Mouse (Mus musculus) spleen, embryonic (tissue): ENCODE measurements at regions not wholly inside any gene's neighbourhood (a gene's known extent, or its start where the extent isn't known, plus 50 kb on each side); places are given as distances from the start of the nearest gene placed in this dataset.

Experiments
- CTCF ChIA-PET: fragments of 350-600 bp; sonication (Branson Sonifier 250); formaldehyde crosslinking; loops from one replicate; lab custom pipeline; 2022; lab: Charles Lee

DNA sequence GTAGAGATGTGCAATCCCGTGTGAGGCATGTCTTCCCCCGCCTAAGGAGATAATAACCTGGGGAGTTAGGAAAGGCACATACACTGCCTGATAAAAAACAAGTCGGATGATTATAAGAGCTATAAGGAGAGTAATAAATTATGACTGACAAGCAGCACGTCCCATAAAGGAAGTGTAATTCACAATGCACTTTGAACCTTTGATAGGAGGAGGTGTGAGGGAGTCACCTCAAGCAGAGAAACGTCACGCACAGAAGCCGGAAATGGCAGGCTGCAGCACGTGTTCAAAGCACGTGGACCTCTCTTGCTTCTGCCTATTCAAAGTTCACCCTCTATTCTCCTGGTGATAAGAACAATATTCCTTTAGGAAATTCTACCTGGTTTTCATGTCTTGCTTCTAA is 154.4 kb upstream of the Dyrk2 start:
- CTCF ChIA-PET, result no interaction called here

DNA sequence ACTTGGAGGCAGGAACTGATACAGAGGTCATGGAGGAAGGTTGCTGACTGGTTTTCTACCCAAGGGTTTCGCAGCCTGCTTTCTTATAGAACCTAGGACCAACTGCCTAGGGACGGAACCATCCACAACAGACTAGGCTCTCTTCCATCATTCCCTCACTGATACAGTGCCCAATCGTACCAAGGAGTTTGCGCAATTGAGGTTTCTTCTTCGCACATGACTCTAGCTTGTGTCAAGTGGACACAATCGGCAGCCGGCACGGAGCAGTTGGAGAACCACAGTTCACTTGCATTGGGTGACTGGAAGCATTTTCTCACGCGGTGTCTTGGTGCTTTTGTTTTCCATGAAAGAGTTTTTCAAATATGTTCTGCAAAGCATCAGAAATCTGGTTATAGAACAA is 149.1 kb upstream of the Dyrk2 start:
- CTCF ChIA-PET, result no interaction called here

DNA sequence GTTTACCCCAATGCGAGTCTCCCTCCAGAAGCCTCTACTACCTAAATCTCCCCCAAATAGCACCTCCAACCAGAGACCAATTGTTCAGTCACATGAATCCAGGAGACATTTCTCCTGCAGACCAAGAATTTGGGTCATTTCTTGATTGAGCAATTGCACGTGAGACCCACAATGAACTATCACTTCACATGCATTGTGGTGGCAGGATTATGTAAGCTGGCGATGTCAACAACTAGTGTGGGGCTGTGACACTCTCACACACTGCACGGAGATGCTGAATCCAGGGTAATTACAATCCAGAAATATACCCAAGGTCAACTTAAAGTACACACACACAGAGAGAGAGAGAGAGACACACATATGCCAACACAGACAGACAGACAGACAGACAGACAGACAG is 148.5 kb upstream of the Dyrk2 start:
- CTCF ChIA-PET, result interaction anchor here (0.6 kb wide), 1 partner anchor 12 kb away, joined by 5 read pairs; no protein-coding TSS in a partner anchor

DNA sequence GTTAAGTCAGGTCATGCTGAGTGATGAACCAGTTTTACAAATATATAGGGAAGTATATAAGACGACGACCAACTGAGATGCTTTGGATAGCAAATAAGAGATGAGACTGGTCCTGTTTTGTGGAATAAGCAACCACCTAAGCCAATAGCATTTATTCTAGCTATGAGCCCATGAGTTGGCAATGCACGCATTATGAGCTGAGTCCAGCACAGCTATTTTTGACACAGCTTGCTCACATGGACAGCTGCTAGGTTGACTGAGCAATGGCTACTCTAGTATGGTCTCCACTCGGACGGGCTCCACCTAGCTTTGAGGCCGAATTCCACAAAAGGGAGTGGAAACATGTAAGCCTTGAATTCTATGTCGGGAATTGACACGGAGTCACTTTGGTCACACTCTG is 146.1 kb upstream of the Dyrk2 start:
- CTCF ChIA-PET, result no interaction called here

DNA sequence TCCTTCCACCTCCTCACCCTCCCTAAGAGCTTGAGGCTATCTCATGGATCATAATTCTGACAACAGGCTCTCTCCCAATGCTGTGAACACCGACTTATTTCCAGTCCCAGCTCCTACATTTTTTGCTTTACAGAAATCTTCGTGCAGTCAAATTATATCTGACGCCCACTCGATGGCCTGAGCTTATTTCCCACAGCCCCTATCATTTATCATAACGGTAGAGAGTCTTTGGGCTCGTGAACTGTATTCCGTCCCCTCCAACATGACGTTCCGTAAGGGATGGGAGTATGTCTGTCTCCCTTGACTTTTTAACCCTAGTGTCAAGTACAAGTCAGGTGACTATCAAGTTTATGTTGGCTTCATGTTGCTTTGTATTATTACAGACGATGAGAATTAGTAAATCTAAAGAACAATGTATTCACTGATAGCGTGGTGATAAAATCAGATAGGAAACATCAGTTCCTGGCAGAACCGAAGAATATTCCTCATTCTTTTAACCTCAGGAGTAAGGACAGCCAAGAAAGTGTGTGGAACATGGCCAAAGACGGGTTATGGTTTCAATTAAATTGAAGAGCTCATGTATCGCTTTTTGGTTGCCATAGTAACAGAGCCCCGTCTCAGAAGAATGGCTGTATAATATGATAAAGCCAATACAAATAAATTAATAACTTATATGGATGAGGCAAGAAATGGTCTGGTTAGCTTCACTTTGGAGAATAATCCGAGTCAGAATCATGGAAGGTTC is 145.5 kb upstream of the Dyrk2 start:
- CTCF ChIA-PET, result no interaction called here

DNA sequence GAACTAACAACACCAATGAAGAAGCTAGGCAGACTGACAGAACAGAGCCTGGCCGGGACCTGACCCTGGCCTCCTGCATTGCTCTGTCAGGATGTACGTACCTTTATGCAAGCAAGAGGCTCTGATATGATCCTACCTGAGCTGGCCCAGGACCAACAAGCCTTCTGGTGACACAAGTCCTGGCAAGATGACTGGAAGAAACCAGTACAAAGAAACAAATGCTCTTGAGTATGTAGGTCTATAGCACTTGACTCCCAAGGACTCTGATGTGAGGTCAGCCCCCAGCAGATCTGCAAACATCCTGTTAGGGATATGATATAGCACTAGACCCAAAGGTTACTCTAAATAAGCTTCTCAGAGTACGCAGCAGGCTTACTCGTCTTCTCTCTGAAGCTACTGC is 144.7 kb upstream of the Dyrk2 start:
- CTCF ChIA-PET, result no interaction called here

DNA sequence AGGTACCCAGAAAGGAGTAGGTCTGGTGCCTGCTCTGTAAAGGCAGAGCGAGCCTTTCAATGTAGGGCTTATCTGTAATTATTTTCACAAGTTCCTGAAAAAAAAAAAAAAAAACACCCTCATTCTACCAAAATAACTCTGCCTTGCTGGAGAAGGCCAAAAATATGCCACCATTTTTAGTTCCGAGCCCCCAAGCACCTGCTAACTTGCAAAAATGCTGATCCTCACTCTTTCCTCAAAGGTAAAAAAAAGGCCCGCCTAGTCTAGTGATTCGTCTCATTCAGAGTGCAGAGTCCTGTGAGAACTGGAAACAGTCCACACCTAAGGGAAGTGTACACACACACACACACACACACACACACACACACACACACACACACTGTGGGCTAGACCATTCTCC is 143.7 kb upstream of the Dyrk2 start:
- CTCF ChIA-PET, result no interaction called here

DNA sequence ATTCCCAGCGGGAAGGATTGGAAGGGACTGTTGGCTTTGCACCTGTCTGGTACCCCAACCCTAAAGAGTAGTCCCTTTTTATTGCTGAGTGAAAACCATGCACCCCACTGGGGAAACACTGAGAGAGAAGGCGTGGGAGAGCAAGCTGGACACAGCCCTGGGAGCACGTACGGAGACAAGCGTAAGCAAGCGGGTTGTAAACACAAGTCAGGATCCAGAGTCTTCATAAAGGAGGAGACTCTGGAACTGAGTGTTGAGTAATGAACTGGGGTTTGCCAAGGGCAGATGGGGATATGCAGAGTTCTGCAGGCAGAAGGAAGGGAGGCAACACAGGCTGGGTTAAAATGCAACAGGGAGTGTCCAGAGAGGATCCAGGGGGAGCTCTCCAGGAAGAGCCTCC is 141.5 kb upstream of the Dyrk2 start:
- CTCF ChIA-PET, result no interaction called here

DNA sequence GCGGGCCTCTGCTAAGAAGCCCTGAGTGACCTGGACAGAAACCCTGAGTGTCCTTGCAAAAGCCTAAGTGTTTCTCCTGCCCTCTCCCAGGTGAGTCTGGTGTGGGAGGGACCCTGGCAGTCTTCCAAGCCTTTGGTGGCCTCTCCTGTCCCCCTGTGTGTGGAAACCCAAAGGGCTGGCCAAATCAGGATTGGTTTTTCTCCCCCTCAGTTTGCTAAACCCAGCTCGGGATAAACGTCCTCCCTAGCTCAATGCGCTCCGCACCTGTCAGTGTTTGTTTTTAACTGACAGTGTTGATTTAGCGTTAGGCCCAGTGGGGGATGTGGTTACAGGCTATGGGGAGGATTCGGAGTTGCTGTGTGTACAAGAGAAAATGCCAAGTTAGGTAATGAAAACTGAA is 140.9 kb upstream of the Dyrk2 start:
- CTCF ChIA-PET, result interaction anchor here (0.5 kb wide), 1 partner anchor 69 kb away, joined by 14 read pairs; no protein-coding TSS in a partner anchor

DNA sequence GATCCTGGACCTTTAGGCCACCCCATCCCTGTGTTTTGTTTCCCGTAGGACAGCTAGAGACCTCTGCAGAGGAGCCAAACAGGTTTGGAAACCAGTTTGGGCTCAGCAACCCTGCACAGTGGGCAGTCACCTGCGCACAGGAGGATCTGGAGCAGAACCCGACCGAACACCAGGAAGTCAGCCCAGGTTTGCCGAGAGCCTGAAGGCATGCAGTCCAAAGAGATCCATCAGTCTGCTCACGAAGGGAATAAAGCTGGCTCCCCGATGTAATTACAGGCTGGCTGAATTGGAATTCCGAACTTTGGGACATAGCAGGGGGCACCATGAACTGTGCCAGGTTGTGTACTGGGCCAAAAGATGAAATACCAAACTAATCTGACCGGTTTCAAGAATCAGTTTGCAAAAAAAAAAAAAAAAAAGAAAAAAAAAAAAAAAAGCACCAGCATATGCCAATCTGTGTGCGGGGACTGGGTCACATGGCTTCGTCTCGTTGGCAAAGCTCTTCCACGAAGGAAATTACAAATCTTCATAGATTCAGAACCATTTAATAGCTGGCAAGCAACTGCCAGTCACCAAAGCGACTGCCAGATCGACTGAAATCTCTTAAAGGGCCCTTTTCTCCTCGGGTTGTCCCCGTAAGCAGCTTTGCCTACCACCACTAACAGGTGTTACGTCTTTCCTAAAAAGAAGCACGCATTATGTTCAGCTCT is 137.0 kb upstream of the Dyrk2 start:
- CTCF ChIA-PET, result no interaction called here

DNA sequence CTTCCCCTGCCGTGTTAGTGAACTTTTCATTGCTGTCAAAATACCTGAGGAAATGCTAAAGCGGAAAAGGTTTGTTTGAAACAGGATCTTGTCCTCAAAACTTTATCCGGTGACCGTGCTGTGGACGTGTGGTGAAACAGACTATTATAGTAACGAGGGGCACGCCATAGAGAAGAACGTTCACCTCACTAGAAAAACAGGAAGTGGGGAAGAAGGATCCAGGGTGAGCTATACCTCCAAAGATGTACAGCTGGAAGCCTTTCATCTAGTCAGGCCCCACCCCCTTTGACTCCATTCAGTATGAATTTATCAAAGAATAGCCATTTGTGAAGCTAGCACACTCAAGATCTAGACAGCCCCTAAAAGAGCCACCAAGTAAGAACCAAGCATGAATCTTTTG is 135.5 kb upstream of the Dyrk2 start:
- CTCF ChIA-PET, result no interaction called here

DNA sequence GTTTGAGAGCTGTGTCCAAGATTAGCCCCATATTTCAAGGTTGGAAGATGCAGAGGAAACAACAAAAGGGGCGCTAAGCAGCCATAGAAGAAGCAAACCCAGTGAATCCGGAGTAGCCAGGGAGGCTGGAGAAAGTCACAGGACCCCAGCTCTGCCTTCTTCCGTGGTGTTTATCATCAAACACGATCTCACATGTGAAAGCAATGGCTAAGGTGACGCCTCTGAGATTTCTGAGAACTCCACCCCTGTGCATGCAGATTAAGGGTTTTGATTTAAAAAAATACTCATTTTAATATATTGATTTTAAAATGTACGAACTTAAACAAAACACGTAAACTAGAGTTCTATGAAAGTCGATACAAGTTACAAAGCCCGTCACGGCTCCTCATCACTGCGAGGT is 134.4 kb upstream of the Dyrk2 start:
- CTCF ChIA-PET, result no interaction called here

DNA sequence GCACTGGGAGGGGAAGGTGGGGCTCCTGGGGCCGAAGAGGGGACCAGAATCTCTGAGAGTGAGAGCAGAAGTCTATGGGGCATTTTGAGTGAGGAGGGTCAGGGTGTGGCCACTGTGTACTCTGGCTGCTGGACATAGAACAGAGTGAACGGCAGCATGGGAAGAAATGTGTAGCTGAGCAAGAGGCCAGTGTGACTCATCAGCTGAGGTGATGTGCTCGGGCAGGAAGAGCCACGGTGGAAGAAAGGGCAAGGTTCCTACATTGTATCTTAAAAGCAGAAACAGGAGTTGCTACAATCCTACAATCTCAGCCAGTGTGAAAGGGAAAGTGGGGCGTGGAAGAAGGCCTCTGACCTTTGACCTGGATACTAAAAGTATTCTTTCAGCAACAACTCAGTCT is 133.8 kb upstream of the Dyrk2 start:
- CTCF ChIA-PET, result no interaction called here

DNA sequence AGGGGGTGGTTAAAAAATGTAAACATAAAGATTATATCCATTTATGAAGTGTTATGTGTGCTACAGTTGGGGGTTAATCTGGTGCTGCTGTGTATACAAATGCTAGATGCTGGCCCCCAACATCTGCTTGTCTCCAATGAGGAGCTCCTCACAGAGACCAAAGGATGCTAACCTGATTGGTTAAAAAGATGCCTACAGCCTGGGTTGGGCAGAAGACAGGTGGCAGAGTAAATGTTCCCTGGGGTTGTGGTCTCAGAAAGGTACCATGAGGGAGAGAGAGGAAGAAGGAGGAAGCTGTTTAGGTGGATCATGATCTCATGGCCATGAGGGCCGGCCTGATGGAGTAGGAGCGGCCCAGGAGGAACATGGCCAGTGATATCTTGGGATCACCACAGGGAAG is 133.0 kb upstream of the Dyrk2 start:
- CTCF ChIA-PET, result no interaction called here

DNA sequence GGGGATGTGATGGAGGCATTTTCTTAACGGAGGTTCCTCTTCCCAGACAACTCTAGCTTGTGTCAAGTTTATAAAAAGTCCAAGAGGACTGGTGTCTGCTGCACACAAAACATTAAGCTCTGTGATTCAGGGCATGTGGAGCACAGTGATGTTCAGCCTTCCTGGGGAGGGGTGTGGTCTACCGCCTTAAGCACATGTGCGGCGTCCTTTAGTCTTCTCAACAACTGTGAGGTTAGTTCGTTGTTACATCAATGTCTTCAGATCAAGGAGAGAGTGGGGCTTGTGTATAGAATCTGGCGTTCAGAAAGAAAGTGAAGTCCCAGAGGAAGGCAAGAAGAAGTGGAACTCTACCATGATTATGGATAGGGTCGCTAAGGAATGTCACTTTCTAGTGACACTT is 131.9 kb upstream of the Dyrk2 start:
- CTCF ChIA-PET, result no interaction called here

DNA sequence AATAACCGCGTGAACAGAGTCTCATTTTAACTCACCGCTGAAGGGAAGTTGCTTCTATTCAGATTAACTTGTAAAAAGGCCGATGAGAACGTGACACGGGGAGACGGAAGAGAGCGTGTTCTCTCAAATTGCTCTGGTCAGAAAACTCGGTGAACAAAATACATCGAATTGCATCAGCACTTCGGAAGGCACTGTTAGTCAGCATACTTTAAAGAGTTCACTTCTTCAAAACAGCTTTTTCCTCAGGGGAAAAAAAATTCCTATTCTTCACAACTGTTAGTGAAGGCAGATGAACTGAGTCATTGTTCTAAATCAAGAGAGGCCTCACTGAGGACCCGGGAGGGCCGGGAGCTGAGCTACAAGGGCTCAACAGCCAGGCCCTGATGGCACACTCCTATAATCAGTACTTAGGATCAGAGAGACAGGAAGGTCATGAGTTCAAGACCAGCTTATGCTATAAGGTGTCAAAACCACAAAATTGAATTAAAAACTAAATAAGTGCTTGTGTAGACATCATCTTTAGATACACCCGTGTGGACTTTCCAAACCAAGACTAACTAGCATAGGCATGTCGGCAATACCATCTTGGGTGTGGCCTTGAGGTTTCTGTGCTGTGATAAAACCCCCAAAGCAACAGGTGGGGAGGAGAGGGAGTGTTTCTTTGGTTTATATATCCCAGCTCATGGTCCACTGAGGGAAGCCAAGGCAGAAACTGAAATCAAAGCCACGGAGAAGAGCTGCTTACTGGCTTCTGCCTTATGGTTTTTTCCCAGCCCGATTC is 131.2 kb upstream of the Dyrk2 start:
- CTCF ChIA-PET, result no interaction called here

DNA sequence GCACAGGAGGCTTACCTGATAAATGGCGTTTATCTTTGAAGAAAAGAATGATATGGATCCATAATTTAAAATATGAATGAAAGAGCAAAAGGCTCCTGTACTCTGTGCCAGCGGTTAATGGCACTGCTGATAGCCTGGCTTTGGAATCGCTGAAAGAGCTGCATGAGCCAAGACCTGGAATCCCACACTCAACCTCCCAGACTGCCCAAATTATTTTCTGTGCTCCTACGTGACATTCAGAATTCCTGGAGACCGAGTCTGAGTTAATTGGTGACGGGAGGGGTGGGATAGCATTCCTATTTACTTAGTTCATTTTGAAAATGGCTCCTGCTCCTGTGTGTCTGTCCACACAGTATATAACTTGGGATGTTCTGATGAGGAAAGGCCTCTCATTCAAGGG is 129.0 kb upstream of the Dyrk2 start:
- CTCF ChIA-PET, result no interaction called here

DNA sequence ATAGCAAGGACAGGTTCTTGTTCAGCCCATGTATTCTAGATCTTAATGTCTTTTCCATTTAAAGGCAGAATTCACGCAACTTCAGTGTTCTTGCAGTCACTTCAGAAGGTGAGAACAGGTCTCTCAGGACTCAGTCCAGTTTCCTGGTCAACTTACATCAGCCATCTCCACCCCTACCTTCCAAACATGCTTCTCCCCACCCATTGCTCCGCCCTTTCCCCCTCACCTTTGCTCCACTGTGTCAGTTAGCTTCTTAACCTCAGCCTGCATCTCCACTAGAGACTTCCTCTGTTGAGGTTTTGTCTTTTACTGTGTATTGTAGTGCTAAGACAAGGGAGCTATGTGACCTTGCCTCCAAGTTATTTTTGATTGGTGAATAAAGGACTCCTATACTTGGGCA is 127.0 kb upstream of the Dyrk2 start:
- CTCF ChIA-PET, result no interaction called here

DNA sequence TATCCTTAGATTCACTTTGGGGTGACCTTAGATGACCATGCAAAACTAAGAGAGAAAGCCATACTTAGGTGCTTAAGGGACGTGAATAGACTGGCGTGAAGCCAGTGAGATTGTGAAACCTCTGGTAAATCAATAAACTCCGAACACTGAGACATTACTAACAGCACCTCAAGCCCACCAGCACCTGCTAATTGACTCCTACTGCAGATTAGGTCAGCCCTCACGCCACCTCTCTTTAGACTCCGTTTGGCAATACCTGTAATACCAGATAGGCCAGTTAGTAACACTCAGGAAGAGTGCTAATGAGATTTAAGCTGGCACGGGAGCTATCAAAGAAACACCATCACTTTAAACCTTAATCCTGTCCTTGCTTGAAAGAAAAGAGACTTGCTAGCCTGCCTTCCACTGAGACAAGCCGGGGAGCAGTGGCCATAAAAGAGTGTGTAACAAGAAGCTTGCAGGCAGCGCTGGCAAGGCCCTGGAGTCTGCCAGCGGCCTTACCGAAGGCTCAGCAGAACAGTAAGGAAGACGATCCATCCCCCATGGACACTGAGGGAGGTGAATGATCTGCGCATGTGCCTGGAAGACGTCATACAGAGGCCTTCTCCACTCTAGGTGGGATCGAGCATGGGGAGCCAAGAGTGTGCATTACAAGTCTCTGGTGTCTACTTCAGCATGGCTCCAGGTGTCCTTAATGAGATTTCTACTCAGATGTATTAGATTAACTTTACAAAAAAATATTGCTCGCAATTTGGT is 124.0 kb upstream of the Dyrk2 start:
- CTCF ChIA-PET, result no interaction called here

DNA sequence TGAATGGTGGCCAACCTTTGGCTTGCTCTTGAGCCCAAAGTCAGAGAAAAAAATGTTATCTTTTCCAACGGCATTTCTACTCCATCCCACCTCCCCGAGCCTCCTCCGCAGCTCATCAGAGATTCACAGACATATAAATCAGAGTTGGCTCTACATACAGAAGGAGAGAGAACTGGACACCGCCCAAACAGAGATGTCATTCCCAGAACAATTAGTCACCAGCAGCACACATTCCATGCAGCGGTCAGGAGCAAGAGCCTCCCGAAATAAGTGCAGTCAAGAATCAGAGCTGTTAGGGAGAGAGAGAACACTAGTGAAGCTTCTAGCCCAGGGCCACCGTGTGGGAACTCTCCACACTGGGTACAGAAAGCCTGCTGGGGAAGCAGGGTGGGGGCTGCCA is 121.2 kb upstream of the Dyrk2 start:
- CTCF ChIA-PET, result no interaction called here

DNA sequence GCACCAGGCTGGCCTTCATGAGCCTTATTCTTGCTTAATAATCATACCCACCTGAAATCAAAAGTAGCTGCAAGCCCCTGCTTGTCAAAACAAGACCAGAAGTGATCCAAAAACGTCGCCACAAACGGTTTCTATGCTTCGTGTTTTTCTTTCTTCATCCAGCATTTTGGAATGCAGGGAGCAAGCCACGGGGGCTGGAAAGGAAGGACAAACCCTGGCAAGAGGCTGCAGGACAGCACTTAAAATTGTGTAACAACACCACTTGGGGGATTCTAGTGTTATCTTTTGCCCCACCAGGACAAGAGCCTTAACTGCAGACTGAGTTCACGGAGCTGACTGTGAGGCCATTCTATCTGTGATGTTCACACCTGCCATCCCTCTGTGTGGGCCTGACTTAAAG is 120.5 kb upstream of the Dyrk2 start:
- CTCF ChIA-PET, result no interaction called here

DNA sequence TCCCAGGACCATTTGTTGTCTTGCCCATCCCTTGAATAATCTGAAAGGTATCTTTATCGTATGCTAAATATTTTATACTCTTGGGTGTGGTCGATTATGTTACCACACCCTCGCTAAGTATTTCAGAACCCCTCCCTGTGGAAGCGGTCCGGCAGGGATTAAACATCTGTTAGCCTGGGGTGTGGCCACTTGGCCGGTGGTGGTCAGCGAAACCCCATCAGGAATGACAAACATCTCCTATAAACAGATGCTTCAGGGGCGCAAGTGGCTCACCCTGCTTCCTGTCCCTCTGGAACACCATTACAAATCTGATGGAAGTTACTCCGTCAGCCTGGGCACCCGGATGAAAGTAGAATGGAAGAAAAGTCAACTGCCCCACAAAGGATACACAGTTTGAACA is 119.8 kb upstream of the Dyrk2 start:
- CTCF ChIA-PET, result no interaction called here
